Mouse (Mus musculus): ENCODE data around the gene Igfbp5.

DNA sequence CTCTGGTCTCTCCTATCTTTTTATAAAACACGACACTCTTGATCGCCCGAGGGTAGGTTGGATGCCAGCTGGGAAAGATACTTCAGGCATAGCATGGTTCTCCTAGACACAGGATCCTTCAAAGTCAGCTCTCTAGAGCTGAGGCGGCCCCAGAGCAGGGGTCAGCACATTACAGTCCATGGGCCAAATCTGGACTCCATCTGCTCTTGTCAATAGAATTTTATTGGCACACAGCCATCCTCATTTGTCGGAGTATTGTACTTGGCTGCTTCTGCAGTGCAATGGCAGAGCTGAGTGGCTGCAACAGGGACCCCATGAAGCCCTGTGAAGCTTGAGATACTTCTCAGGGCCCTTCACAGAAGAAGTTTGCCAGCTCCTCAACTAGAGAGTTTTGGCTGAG lies 59.5 kb downstream of the Igfbp5 start:
- TF ChIP-seq CTCF (IDR thresholded peaks at IDR 0.05; ENCODE audit: low read depth) = no peak
- TF ChIP-seq EP300 (IDR thresholded peaks at IDR 0.05; ENCODE audit: low read depth) = no peak

Measured in liver, embryonic 14.5 days (tissue).